Mouse (Mus musculus) kidney, adult 2 months (tissue): Measurements from ENCODE around the gene Hopx.

ENCODE experiments used
- CTCF ChIP-seq: fragments of 200-500 bp; conservative IDR thresholded peaks from 2 replicates; pipeline ENCODE4 v1.5.1; 2011; ENCODE audit warnings: low read depth, mild to moderate bottlenecking, control low read depth, low read length, moderate library complexity, mixed read lengths; ENCODE audit not compliant: insufficient read depth, insufficient read length
- POLR2A ChIP-seq: fragments of 200-500 bp; IDR thresholded peaks from one replicate; pipeline ENCODE4 v1.6.1; 2011; ENCODE audit warnings: low read depth, low read length, control low read depth

DNA sequence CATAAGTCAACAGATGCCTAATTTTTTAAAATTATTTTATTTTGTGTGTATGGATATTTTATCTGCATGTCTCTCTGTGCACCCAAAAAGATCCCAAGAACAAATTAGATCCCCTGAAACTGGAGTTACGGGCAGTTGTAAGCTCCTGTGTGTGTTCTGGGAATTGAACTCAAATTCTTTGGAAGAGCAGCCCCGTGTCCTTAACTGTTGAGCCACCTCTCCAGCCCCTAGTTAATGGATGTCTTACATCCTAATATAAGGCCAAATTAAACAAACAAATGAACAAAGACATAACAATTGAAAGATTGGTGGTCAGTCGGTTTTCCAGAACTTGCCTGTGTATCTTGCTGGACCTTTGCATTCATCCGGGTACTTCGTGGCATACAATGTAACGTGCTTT lies 6.1 kb downstream of the Hopx start:
- TF ChIP-seq CTCF (no peak), POLR2A (no peak)
